Mouse (Mus musculus): ENCODE measurements around the gene Krba1. TPM values are rescaled to one million over a fixed set of nuclear protein-coding genes. Genes with fewer than 3 reads are reported as not detected.

Gene Krba1
- total RNA-seq, 2 experiments from 2014 or later, result 52.7 to 53.1 TPM

GRCm38 (mm10) chr6:48466715-48467114 is 71.3 kb downstream of the Krba1 start:
- no peak overlapping the region for H3K4me3 ChIP-seq
- TF ChIP-seq CTCF (IDR thresholded peaks at IDR 0.05), result no peak
- intact Hi-C loops (cut with DNase I), result no loop called here
- H3K27ac ChIP-seq, result no peak overlapping the region
- no peak for DNase-seq (ENCODE audit: extremely low spot score in 1 of 2, low spot score in 2 of 2)

GRCm38 (mm10) chr6:48467490-48467889 is 72.1 kb downstream of the Krba1 start:
- DNase-seq (ENCODE audit: extremely low spot score in 1 of 2, low spot score in 2 of 2), result no peak
- intact Hi-C loops (cut with DNase I), result no loop called here
- no peak overlapping the region for H3K4me3 ChIP-seq
- H3K27ac ChIP-seq, result no peak overlapping the region
- no peak for TF ChIP-seq CTCF (IDR thresholded peaks at IDR 0.05)

Small RNA genes within 50 kb of the gene (microRNA-seq; reads per million reads assigned to microRNA genes)
- gene Gm24325, result 0 reads per million in 2 experiments

Other genes with a start within 250 kb of the Krba1 start
- gene Zfp467, start 50.2 kb downstream of the Krba1 start, total RNA-seq (2021), result 10 to 100 TPM; 22.5 to 23.8 TPM
- 1 to 10 TPM in 1 of 2 experiments, under 1 TPM in 1; 0.56 to 1.5 TPM for gene Sspo, start 52.6 kb downstream of the Krba1 start, total RNA-seq (2021)
- 100 to 1,000 TPM; 411 to 422 TPM for gene Atp6v0e2, start 142.0 kb downstream of the Krba1 start, total RNA-seq (2021)
- gene Lrrc61, start 159.2 kb downstream of the Krba1 start, total RNA-seq (2021), result 10 to 100 TPM; 35.8 to 36.8 TPM
- gene Rarres2, start 177.2 kb downstream of the Krba1 start, total RNA-seq (2021), result 10 to 100 TPM; 12.3 to 12.8 TPM
- not detected for gene Gm45021, start 194.0 kb downstream of the Krba1 start, total RNA-seq (2021)
- gene Repin1, start 198.3 kb downstream of the Krba1 start, total RNA-seq (2021), result 10 to 100 TPM; 56.5 to 58.0 TPM
- not detected for gene Gm44965, start 198.4 kb downstream of the Krba1 start, total RNA-seq (2021)
- 1 to 10 TPM; 6.3 to 8.3 TPM for gene Zfp775, start 206.5 kb downstream of the Krba1 start, total RNA-seq (2021)
- gene AI854703, start 231.2 kb downstream of the Krba1 start, total RNA-seq (2021), result 10 to 100 TPM; 14.9 to 17.1 TPM